Mouse (Mus musculus) MEL (cell line): ENCODE results near the gene Ddost.

ENCODE experiments used
- CTCF ChIP-seq, 3 experiments: IDR thresholded peaks in 2 of 3; conservative IDR thresholded peaks in 1 of 3; 2 replicates each; pipeline ENCODE4 v1.5.1; 2011 to 2012; ENCODE audit warnings: low read length in 3 of 3, low read depth in 2 of 3, mild to moderate bottlenecking in 2 of 3, improper control_type of control experiment in 1 of 3, inconsistent platforms in 1 of 3, mixed read lengths in 1 of 3, moderate library complexity in 1 of 3; ENCODE audit not compliant: control insufficient read depth in 1 of 3, insufficient read depth in 1 of 3, poor library complexity in 1 of 3, severe bottlenecking in 1 of 3
- EP300 ChIP-seq, 2 experiments: IDR thresholded peaks; 2 replicates each; pipeline ENCODE4 v1.6.1; 2011; ENCODE audit warnings: improper control_type of control experiment in 2 of 2, low read length in 2 of 2, low read depth in 1 of 2, mild to moderate bottlenecking in 1 of 2
- MXI1 ChIP-seq: IDR thresholded peaks from 2 replicates; pipeline ENCODE4 v1.6.1; 2011; ENCODE audit warnings: mild to moderate bottlenecking, low read depth, low read length, improper control_type of control experiment
- MYC ChIP-seq: IDR thresholded peaks from 2 replicates; pipeline ENCODE4 v1.6.1; 2011; ENCODE audit warnings: low read depth, mild to moderate bottlenecking, low read length, improper control_type of control experiment, moderate library complexity
- POLR2A ChIP-seq, 2 experiments: IDR thresholded peaks; 2 replicates each; pipeline ENCODE4 v1.6.1; 2011 to 2012; ENCODE audit warnings: low read length in 2 of 2, mild to moderate bottlenecking in 2 of 2, control low read depth in 1 of 2, improper control_type of control experiment in 1 of 2, low read depth in 1 of 2, moderate library complexity in 1 of 2; ENCODE audit not compliant: control insufficient read depth in 1 of 2, insufficient read depth in 1 of 2, poor library complexity in 1 of 2
- POLR2AphosphoS2 ChIP-seq: IDR thresholded peaks from 2 replicates; pipeline ENCODE4 v1.6.1; 2011; ENCODE audit warnings: low read length, improper control_type of control experiment

GRCm38 (mm10) chr4:138258663-138259062 lies 45.9 kb upstream of the Ddost start:
- TF ChIP-seq MXI1 (no peak), POLR2AphosphoS2 (no peak), CTCF (IDR thresholded peaks at IDR 0.05 in 2 of 3, conservative IDR thresholded peaks at IDR 0.05 in 1 of 3; ENCODE audit: control insufficient read depth in 1 of 3, insufficient read depth in 1 of 3, low read depth in 2 of 3, low read length in 3 of 3, poor library complexity in 1 of 3, severe bottlenecking in 1 of 3) (no peak), POLR2A (IDR thresholded peaks at IDR 0.05; ENCODE audit: control insufficient read depth in 1 of 2, insufficient read depth in 1 of 2, low read depth in 1 of 2, low read length in 2 of 2, poor library complexity in 1 of 2) (no peak), EP300 (IDR thresholded peaks at IDR 0.05; ENCODE audit: low read depth in 1 of 2, low read length in 2 of 2) (no peak), MYC (no peak)
